Mouse (Mus musculus): ENCODE results near the gene Fam173b.
"Not testable (repeated sequence)": the region's sequence is repeated elsewhere in the genome, so short reads cannot be mapped to it uniquely, and the experiment has no call there.

The Fam173b gene

DNA sequence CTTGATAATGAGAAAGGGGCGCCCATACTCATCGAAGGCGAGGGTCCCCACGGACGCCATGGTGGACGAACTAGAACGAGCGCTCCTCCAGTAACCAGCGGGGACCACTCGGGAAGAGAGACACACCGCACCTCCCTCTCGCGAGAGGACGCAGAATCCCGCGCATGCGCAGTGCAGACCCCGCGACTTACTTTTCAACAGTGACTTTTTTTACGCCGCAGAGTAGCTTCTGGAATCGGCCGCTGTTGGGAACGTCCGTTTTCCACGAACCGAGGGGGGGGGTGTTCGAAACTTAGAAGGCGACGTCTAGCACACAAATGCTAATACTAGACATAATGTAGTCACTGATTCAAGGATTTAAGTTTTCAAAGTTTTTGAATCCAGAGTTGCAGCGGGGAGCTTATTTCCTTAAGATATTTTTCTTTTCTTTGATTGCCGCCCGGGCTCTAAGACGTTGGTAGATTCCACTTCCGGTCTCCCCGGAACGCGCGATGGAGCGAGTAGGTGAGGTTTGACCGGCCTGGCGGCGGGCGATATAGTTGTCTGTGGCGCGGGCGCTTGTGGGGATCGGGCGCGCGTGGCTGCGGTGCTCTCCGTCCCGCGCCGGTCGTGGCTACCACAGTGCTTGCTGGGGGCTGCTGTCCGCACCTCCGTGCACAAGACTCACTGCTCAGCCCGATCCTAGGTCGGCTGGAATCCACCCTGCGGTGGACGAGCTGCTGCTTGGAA, at the start of gene Fam173b, which contains the start of gene Cct5:
Fam173b (plus strand) TSS at position 207 of the 729 bp plus-strand sequence.
Cct5 (minus strand) TSS at position 159 of the 729 bp plus-strand sequence.
- peak; percentile 99 for DNase-seq

DNA sequence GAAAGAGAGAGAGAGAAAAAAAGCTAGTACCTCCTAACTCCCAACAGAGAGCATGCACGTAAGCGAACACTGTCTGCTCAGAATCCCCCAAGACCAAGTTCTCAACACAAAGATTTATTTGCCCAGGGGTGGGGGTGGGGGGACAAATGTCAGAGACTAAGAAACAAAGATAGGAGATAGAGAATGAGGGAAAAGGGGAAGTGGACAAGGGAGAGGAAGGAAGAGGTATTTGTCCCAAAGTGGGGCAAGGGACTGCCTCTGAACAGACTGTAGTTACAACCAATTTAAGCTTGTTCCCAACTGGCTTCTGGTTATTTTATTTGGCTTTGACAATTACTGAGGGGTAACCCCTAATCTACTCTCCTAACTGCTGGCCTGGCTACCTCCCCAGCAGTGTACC, 46.8 kb upstream of the Fam173b start:
- DNase-seq, result no peak

DNA sequence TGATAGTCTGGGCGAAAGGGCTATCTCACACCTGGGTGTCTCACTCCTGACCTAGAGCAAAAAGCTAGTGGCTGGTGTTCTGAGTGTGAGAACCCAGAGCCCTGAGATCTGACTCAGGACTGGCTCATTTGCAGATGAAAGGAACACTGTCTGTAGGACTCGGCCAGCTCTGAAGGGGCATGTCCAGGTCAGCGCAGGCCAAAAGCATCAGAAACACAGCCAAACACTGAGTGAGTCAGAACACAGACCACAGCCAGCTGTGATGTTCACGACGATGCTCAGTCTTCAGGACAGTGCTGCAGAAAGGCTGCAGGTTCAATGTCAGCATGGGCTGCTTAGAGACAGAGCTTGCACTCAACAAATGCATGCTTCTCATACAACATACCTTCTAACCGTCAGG, 40.3 kb upstream of the Fam173b start:
- DNase-seq, result no peak

DNA sequence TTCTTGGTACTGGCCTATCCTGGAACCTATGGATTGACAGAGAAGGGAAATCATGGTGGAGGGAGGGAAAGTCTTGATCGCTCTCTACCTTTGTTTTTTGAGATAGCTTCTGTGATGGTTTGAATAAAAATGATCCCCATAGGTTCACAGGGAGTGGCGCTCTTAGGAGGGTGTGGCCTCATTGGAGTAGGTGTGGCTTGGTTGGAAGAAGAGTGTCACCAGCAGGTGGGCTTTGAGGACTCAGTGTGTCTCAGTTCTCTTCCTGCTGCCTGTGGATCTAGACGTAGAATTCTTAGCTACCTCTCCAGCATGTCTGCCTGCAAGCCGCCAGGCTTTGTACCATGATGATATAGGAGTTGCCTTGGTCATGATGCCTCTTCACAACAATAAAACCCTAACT, 39.7 kb upstream of the Fam173b start:
- no peak for DNase-seq

DNA sequence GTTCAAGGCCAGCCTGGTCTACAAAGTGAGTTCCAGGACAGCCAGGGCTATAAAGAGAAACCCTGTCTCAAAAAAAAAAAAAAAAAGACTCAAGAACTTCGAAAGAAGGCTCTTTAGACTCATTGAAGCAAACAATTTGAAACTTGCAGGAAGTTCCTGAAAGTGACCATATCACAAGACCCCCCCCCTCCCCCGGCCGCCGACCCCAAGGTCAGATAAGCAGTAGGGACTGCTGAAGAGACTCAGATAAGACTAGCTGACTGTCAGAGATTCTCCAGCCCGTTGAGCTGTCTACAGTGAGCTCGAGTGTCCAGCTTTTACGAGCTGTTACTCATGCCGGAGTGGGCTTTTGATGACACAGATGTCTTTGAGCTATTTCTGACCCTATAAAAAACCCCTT, 38.8 kb upstream of the Fam173b start:
- DNase-seq, result no peak

DNA sequence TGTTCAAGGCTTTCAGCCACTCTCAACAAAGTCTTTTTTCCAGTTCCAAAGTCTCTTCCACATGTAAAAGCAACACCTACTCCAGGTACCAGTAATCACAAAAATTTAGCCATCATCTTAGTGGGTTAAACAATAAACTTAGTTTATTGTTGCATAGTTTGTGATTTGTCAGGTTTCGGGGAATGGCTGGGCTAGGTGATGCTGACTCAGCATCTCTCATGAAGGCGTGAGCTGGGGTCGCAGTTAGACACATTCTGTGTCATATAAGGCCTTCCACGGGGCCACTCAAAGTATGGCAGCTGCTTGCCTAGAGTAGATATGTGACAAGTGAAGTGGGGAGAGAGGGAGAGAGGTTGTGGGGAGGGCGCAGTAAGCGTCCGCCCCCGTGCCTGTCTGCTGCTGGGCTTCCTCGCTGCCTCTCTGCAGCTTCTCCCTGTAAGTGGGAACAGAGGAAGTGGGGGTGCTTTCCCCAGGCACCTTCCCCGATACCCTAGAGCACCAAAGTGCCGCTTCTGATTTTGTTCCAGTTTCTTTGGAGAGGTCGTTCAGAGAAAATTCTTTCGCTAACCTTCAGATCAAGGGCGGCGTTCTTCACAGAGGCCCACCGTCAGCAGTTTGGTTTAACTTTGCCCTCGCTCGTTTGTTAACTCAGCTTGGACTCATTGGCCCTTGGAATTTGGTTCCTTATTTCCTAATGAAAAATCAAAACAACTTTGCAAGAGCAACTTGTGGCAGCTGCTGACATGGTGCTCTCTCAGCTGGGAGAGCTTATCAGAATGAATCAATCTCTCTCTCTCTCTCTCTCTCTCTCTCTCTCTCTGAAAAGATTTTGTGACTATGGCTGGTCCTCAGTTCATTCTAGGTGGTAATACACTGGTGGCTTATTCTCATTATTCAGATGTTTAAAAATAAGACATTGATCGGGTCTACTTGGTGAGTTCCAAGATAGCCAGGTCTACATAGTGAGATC, 37.8 kb upstream of the Fam173b start:
- DNase-seq, result no peak

DNA sequence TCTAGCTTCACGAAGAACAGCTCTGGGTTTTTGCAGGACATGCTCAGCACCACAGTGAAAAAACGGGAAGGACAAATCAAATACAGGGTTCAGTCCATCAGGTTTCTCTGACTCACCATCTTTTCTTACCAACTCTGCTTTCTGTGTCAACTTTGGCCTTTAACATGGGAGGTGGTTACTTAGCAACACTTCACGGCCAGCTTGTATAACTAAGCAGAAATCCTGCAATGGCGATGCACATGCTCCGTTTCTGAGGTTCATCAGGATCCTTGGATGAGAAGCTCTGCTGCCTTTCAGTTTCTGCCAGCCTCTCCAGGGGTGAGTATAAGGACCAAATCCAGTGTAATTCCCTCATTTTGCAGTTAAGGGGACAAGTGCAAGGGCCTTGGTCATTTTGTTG, 36.5 kb upstream of the Fam173b start, which contains the start of gene Cmbl:
Cmbl (plus strand) TSS at position 206 of the 400 bp plus-strand sequence.
- DNase-seq, result no peak

DNA sequence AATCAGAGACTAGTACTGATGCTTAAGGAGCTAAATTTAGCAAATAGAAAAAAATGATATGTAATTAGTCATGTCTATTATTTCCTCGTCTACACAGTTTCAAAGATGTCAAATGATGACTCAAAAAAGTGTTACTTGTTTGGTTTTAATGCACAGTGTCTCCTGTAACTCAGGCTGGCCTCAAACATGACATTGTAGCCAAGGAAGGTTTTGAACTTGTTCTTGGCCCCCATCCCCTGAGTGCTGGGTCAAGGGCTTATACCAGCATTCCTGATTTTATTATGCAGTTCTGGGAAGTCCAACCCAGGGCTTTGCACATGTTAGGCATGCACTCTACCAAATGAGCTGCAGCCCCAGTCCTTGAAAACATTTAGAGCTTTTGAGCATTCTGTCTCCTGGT, 35.9 kb upstream of the Fam173b start:
- DNase-seq, result no peak

DNA sequence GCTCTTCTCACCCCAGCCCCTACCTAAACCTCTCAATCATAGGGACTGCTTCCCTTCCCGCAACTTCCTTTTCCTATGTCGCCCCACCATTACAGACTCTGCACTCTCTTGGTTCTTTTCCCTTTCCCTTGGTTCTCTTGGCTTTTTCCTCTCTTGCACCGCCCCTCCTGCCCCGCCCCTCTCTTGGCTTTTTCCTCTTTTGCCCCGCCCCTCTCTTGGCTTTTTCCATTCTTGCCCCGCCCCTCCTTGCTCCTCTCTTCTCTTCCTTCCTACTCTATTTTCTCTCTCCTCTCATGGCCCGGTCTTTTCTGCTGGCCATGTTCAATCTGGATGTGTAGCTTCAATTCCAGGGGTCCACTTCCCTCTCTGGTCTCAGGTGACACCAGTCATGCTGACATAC, 34.2 kb upstream of the Fam173b start:
- DNase-seq, result no peak

DNA sequence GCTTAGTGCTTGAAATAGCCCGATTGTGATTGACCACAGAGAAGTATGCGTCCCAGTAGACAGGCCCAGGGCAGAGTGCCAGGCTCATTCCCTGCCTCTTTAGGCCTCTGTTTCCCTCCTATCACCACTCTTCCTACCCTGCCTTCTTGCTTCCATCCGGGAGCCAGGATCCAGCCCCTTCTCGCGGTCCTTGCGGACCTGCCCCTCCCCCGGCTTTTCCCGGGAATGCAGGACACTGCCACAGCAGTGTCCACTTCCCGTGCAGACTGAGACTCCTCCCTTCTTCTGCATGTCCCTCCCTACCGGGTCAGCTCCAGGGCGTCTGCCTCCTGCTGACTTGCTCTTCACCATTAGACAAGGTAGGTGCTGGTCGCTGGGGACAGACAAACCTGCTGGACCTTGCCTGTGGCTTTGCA, 33.1 kb upstream of the Fam173b start:
- DNase-seq, result peak; percentile 19 to 41

DNA sequence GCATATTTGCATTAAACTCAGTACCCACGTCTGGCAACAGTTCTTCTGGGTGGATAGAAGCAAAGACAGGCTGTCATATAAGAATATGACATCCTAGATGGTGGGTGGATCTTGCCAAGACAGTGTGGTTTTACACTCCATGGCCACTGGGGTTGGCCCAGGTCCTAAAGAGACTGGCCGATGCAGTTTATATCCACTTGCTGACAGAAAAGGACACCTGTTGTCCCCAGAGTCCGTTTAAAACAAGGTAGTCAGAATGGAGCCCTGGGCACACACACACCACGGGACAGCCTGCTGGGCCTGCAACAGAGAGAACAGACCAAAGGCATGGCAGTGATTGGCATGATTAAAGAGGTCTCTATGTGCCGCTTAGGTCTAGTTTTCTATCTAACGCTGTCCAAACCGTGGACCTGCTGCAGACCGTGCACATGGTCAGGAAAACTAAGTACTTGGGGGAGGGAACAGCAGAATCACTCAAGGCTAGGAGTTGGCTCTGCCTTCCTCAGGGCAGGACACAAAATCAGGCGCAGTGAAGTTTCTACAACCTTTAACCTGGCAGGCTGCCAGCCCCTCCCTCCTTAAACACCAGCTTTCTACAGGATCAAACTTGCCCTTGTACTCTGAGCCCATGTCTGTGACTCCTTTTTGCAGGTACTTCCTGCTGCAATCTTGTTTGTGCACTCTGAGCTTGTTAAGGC, 32.2 kb upstream of the Fam173b start:
- DNase-seq, result peak; percentile 46 to 57

DNA sequence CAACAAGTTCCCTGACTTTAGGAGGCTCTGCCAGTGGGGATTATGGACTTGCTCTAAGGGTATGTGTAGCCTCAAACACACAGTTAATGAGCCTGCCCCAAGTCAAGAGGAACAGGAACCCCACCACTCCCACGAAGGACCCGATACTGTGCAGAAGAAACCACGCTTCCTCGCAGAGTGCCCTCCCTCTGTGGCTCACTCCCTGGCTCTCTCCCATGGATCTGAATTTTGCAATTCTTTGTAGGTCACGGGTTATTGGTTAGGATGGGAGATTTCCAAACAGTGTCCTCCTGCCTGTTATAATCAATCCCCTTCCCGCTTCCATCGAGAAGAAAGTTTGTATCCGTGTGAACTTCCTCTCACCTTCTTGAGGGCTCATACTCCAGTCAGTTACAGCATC, 30.7 kb upstream of the Fam173b start:
- DNase-seq, result no peak

DNA sequence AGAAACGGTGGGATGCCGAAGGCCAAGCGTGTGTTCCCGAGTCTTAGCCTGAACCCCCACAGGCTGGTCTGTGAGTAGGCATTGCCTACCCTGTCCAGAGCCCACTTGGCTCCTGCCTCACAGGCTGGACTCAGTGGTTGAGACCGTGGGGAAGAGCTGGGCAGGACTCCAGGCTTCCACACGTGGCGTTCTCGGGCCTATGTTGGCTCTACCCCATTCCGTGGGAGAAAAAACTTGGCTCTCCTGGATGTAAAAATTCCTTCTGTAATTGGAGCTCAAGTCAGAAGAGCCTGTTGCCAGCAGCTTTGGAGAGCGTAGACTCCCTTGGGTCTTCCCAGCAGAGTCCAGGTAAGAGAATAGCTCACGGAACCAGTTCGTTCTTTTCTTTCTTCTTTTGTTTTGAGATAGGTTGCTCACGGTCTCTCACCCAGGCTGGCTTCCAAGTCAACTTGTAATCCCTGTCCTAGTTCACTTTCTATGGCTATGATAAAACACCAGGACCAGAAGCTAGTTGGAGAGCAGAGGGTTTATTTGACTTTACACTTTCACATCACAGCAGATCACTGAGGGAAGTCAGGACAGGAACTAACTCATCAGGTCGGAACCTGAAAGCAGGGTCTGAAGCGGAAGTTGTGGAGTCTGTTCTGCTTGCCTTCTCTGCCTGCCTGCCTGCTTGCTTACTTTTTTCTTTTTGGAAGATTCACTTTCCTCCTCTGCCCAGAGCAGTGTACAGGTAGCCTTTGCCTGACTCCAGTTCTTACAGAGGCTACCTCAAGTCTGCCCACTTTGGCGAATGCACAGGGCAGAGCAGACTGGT, 29.5 kb upstream of the Fam173b start:
- peak; percentile 29 to 54 for DNase-seq

DNA sequence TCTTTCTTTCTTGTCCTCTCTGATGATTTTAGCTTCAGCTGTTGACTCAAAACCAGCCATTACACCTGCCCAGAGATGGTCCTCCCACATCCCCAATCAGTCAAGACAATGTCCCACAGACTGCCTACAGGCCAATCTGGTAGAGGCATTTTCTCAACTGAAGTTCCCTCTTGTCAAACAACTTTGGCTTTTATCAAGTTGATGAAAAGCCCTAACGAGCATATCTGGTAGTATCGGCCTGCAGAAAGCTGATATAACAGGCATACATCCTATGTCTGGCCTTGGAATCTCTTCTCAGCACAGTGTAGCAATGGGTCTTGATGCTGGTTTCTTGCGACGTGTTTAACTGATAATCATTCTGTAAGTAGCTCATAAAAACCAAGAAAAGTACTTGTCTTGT, 28.4 kb upstream of the Fam173b start:
- no peak for DNase-seq

DNA sequence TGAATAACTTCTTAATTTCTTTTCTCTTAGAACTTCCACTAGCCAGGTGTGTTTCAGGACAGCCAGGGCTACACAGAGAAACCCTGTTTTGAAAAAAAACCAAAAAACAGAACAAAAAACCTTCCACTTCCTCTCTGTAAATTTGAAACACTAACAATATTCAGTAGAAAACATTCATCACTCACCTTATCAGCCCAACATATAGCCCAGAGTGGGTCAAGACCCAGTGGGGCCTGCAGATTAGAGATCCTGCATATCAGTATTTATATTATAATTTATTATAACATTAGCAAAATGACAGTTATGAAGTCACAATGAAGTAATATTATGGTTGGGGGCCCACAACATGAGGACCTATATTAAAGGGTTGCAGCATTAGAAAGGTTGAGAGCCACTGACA, 28.0 kb upstream of the Fam173b start:
- DNase-seq, result no peak

DNA sequence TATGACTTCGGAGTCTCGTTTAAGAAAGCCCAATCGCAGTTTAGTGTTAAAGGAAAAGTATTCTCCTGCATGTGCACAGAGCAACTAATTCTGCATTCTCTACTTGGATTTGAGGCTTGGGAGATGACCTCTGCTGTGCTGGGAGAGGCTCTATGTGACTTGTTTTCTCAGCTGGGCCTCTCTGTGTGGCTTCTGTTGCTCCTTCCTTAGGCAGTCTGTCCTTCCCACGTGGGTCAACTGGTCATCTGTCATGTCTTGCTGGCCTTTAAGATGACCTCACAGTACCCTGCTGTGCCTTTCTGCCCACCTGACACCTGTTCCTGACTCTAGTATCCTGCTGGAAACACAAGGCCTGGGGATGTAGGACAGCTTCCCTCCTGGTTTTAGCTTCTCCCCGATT, 25.6 kb upstream of the Fam173b start:
- DNase-seq, result no peak

DNA sequence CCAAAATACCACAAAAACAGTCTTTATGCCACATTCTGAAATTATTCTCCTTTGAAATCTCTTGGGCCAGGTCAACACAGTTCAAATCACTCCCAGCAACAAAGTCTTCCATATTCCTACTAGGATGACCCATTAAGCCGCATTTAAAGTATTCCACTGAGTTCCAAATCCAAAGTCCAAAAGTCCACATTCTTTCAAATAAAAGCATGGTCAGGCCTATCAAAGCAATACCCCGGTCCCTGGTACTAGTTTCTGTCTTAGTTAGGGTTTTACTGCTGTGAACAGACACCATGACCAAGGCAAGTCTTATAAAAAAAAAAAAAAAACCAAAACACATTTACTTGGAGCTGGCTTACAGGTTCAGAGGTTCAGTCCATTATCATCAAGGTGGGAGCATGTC, 20.6 kb upstream of the Fam173b start:
- not testable (repeated sequence) for DNase-seq

DNA sequence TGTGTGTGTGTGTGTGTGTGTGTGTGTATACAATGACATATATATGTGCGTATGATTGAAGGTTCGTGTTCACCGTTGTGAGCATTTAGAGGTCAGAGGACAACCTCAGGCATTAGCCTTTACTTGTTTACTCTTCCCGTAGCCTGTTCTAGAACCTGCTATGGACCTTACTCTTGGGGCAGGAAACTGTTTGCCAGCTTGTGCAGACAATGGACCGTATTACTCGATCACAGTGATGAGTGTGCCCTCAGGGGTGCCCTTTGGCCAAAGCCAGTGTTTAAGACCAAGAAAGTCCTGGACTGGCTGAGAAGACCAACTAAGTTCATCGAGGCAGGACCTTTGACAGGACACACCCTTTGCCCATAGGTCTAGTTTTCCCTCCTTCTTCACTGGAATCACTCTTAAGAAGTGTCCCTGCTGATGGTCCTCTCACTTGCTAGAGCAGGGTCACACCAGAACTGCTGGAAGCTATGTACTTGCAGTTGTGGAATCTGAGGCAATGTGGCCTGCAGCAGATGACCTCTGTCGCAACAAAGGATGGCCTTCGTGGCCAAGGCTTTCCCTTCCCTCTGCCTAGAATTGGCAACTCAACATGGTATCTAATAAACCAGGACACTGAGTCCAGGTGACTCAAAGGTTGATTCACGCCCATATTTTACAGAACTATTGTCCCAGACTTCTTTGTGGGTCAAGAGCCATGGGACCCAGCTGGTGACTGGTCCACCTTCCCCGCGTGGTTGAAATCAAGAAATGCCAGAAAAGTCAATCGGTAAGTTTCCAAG, 18.2 kb upstream of the Fam173b start:
- no peak for DNase-seq

DNA sequence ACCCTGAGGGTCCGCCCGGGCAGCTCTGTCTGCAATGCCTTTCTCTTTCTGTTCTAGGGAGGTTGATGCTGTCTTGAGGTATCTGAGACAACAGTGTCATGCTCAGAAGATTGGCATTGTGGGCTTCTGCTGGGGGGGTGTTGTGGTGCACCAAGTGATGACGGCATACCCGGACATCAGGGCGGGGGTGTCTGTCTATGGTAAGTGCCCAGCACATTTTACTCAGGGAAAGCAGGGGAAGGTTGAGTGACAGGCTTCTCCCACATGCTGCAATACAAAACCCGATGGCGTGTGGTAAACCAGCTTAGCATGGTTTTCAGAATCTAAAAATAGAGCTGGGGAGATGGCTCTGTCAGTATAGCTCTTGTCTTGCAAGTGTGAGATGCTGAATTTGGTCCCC, 16.4 kb upstream of the Fam173b start:
- no peak for DNase-seq

DNA sequence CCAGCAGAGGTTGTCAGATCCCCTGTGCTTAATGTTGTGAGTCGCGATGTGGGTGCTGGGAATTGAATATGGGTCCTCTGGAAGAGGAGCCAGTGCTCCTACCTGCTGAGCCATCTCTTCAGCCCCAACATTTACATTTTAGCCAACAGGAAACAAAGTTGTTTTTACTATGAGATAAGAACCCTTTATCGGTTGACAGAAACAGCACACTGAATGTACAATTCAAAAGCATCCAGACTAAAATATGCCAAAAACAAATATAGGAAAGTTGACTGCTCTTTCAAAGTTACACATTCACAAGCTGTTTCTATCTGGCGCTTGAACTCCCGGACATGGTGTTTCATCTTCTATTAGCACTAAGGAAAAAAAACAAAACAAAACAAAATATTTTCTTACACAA, 15.6 kb upstream of the Fam173b start:
- no peak for DNase-seq

DNA sequence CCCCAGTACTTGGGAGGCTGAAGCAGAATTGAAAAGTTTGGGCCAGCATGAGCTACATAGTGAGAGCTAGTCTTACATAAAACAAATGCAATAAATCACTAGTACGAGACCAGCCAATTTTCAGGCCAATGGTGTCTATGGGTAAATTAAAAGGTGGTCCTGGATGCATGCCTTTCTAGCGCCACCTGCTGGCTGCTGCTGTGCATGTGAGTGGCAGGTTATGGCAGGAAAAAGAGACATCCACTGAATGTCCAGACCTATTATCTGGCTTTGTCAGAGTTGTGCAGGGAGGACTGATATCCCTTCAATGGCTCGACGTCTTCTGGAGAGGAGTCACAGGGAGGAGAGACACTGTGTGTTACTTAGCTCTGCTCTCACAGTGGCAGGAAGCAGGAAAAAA, 15.1 kb upstream of the Fam173b start:
- DNase-seq, result peak; percentile 95 to 96
